In the genomic region with DNA sequence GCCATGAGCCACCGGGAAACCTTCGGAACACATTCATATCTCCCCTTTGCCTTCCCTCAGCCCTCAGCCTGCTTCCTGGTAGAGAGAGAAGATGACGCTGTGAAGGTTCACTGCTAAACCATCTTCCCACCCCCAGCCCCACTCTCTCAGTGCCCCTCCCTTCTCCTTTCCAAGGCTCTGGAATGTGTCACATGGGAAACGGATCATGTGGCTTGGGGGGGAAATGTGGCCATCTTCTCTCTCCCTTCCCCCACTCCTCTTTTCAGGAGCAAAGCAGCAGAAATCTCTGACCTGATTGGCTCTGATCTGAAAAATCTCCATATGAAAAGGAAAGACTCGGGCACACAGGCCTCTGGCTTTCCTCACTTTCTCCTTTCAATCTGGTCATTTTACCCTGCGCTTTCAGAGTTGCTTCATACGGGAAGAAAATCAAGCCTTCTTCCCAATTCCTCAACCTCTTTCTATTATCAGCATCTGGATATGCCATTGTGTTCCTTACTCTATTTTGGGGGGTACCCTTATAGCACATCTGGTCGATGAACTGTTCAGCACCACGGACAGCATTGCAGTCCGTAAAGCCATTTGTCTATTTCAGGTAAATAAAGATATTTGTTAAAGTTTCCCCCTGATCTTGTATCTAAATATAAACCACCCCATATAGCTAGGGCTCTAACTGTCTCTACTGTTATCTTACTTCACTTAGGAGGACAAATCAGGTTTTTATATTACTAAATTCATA, we compare ENCODE assay signal across 9 mouse cellular contexts. TPM values are rescaled to one million over a fixed set of nuclear protein-coding genes. Genes with fewer than 3 reads are reported as not detected.
A peak's percentile ranks its signal among the peaks of the same experiment; 100 is the strongest.
DNase-seq lines count a peak whose midpoint lies in the region; ATAC-seq lines count a peak whose summit lies in the region.
"Had no signal": no experiment of that assay in that cellular context is flagged by ENCODE, and none has a peak within 500 bp of the region (broad histone marks: within the 10 kb centered on the region; RNA-seq: fewer than 3 reads in every experiment).

No protein-coding gene starts in this region.

- no peaks in the 10 kb centered on the region for H3K27me3 ChIP-seq in forebrain, embryonic 13.5 days
- H3K27me3 ChIP-seq in midbrain, embryonic 11.5 days (ENCODE audit: control insufficient read depth, insufficient read depth, low read length) = no peaks in the 10 kb centered on the region
- no peaks in the 10 kb centered on the region; the same call in 1 of the 2 replicates for H3K27me3 ChIP-seq in stomach, embryonic 16.5 days (ENCODE audit: control insufficient read depth, insufficient read depth, low read length)

- H3K27ac ChIP-seq in forebrain, embryonic 13.5 days = peak overlapping the region; percentile 94
- H3K27ac ChIP-seq in midbrain, embryonic 11.5 days (ENCODE audit: low read depth, low read length) = peak overlapping the region; percentile 92
- H3K27ac ChIP-seq in stomach, embryonic 16.5 days (ENCODE audit: low read length) = no peak overlapping the region
- H3K27ac ChIP-seq: macrophage had no signal

- ATAC-seq in cerebellum, adult (ENCODE audit: insufficient number of reproducible peaks, low FRiP score, low TSS enrichment) = peak; percentile 80
- peak; percentile 93 for ATAC-seq in forebrain, embryonic 13.5 days
- peak; percentile 92 for ATAC-seq in midbrain, embryonic 11.5 days (ENCODE audit: low FRiP score)
- ATAC-seq in stomach, embryonic 16.5 days (ENCODE audit: insufficient read depth, low FRiP score) = peak; percentile 25; the same call in 1 of the 2 replicates

- WGBS in forebrain, embryonic 13.5 days = under 1% methylated on average over 10 of the region's 10 CpGs
- WGBS in midbrain, embryonic 11.5 days = 0% methylated on average over 9 of the region's 10 CpGs
- WGBS in stomach, embryonic 16.5 days = 5% methylated on average over 10 of the region's 10 CpGs

- peak overlapping the region; percentile 79 for H3K9ac ChIP-seq in forebrain, embryonic 13.5 days
- H3K9ac ChIP-seq in midbrain, embryonic 11.5 days (ENCODE audit: low read length) = peak overlapping the region; percentile 72
- no peak overlapping the region for H3K9ac ChIP-seq in stomach, embryonic 16.5 days (ENCODE audit: low read length)

- H3K36me3 ChIP-seq in forebrain, embryonic 13.5 days (ENCODE audit: poor library complexity, severe bottlenecking) = 0 out of 2 replicates have a peak, but pooled peaks cover 4% of the 10 kb centered on the region
- H3K36me3 ChIP-seq in midbrain, embryonic 11.5 days (ENCODE audit: control insufficient read depth, insufficient read depth, low read length) = no peaks in the 10 kb centered on the region
- H3K36me3 ChIP-seq in stomach, embryonic 16.5 days (ENCODE audit: control insufficient read depth, insufficient read depth, low read length) = no peaks in the 10 kb centered on the region

- H3K4me1 ChIP-seq in forebrain, embryonic 13.5 days = peaks cover 52% of the 10 kb centered on the region
- H3K4me1 ChIP-seq in midbrain, embryonic 11.5 days (ENCODE audit: control insufficient read depth, insufficient read depth, low read length) = peaks cover 28% of the 10 kb centered on the region
- H3K4me1 ChIP-seq in stomach, embryonic 16.5 days (ENCODE audit: control insufficient read depth, insufficient read depth, low read length) = no peaks in the 10 kb centered on the region

- no peaks in the 10 kb centered on the region for H3K9me3 ChIP-seq in forebrain, embryonic 13.5 days (replicated peaks)
- H3K9me3 ChIP-seq in midbrain, embryonic 11.5 days (ENCODE audit: control insufficient read depth, low read length) = no peaks in the 10 kb centered on the region
- no peaks in the 10 kb centered on the region for H3K9me3 ChIP-seq in stomach, embryonic 16.5 days (replicated peaks; ENCODE audit: control insufficient read depth, low read length)

- peak; percentile 7 for DNase-seq in heart, postnatal 4 days
- DNase-seq in heart, adult 11 months = no peak
- peak; percentile 88 for DNase-seq in layer of hippocampus, adult 11-12 months (ENCODE audit: low spot score)
- peak; percentile 99 for DNase-seq in midbrain, embryonic 11.5 days (ENCODE audit: low spot score, missing footprints)
- no peak for DNase-seq in spleen, postnatal 10 days (ENCODE audit: low spot score in 2 of 2)

- peak overlapping the region; percentile 73 for H3K4me2 ChIP-seq in forebrain, embryonic 13.5 days
- H3K4me2 ChIP-seq in midbrain, embryonic 11.5 days = peak overlapping the region; percentile 67
- H3K4me2 ChIP-seq in stomach, embryonic 16.5 days (ENCODE audit: low read depth, low read length) = peak overlapping the region; percentile 37

- H3K4me3 ChIP-seq in forebrain, embryonic 13.5 days = peak overlapping the region; percentile 61
- peak overlapping the region; percentile 55 for H3K4me3 ChIP-seq in midbrain, embryonic 11.5 days (ENCODE audit: low read depth, low read length)
- H3K4me3 ChIP-seq in stomach, embryonic 16.5 days (replicated peaks; ENCODE audit: low read length) = peak overlapping the region; percentile 18

RNA-seq across cellular contexts. Expression of a gene that starts 10.5 kb away (rescaled TPM):
- 1 to 10 TPM; 6.3 to 6.6 TPM for total RNA-seq in heart, postnatal 4 days (2021)
- 45.5 and 46.4 TPM in 2 replicates for polyA plus RNA-seq in forebrain, embryonic 13.5 days (2015; fragmentation: Nextera tagmentation; extraction: Ambion mirVana)
- 35.3 and 36.9 TPM in 2 replicates for polyA plus RNA-seq in midbrain, embryonic 11.5 days (2014; fragmentation: Nextera tagmentation; extraction: Ambion mirVana)
- polyA plus RNA-seq in stomach, embryonic 16.5 days (2015; fragmentation: Nextera tagmentation; extraction: Ambion mirVana) = 9.7 and 10.5 TPM in 2 replicates

RNA-seq across cellular contexts. Expression of a gene that starts 32.3 kb away (rescaled TPM):
- total RNA-seq in heart, postnatal 4 days (2021) = 10 to 100 TPM; 46.1 to 47.7 TPM
- polyA plus RNA-seq in forebrain, embryonic 13.5 days (2015; fragmentation: Nextera tagmentation; extraction: Ambion mirVana) = 48.8 and 58.5 TPM in 2 replicates
- polyA plus RNA-seq in midbrain, embryonic 11.5 days (2014; fragmentation: Nextera tagmentation; extraction: Ambion mirVana) = 27.8 and 28.0 TPM in 2 replicates
- polyA plus RNA-seq in stomach, embryonic 16.5 days (2015; fragmentation: Nextera tagmentation; extraction: Ambion mirVana) = 15.5 and 17.7 TPM in 2 replicates

RNA-seq across cellular contexts. Expression of a gene that starts 57.9 kb away (rescaled TPM):
- 1 to 10 TPM; 2.4 to 2.8 TPM for total RNA-seq in heart, postnatal 4 days (2021)
- 2.5 and 2.6 TPM in 2 replicates for polyA plus RNA-seq in forebrain, embryonic 13.5 days (2015; fragmentation: Nextera tagmentation; extraction: Ambion mirVana)
- 0.92 and 1.2 TPM in 2 replicates for polyA plus RNA-seq in midbrain, embryonic 11.5 days (2014; fragmentation: Nextera tagmentation; extraction: Ambion mirVana)
- 3.3 and 3.9 TPM in 2 replicates for polyA plus RNA-seq in stomach, embryonic 16.5 days (2015; fragmentation: Nextera tagmentation; extraction: Ambion mirVana)

Comparison
In these comparisons a context has a peak if more than half of its experiments do, and no peak if none do; other contexts are left out.
1. DNase-seq: peak in heart, postnatal 4 days (single experiment), layer of hippocampus, adult 11-12 months (single experiment) and midbrain, embryonic 11.5 days (single experiment); none in heart, adult 11 months (single experiment) and spleen, postnatal 10 days (0 of 2).
2. ATAC-seq: peak in every context shown above with its lines; median percentile 93 in forebrain, embryonic 13.5 days; 92 in midbrain, embryonic 11.5 days; 80 in cerebellum, adult; 25 in stomach, embryonic 16.5 days.
3. Peak in every context shown above with its lines, with median percentiles within 50 percentile points of each other: H3K4me2 ChIP-seq and H3K4me3 ChIP-seq.